Mouse (Mus musculus) kidney, postnatal 36 days (tissue): ENCODE data around the gene Nrn1l.

Experiments used
- DNase-seq, 2 experiments: peaks; one replicate each; pipeline ENCODE4 v3.0.0; 2021 to 2022; ENCODE audit warnings: mixed read lengths in 2 of 2

Nrn1l gene

GRCm38 (mm10) chr8:105892432-105892831 lies 935 bp upstream of the Nrn1l start:
- peak; percentile 18 to 67 for DNase-seq

DNA sequence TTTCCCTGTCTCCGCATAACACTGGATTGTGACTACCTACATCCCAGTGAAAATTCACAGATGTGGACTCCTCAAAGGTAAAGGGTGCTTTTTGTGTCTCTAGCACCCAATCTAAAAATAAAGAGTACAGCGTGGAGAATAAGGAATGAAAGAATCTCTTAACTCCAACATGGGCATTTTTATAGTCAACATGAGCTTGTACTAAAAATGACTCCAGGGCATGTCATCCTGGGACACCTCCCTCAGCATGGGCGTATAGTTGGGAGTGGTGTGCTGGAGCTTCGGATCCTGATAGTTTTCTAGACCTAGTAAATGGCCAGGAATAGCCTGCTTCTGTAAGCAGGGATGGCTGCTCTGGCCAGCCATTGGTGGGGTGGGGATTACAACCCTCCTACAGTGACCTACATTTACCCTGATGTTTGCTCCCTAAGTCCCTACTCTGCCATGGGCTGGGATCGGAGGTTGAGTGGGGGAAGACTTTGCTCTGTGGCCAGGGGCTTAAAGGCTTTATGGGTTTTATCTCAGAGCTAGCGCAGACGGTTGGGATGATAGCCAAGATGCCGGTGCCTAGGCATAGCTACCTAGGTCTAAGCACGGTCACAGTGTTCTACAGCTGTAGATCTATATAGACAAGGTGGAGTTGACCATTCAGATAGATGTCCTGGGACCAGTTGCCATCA lies 4.6 kb downstream of the Nrn1l start:
- DNase-seq: no peak

DNA sequence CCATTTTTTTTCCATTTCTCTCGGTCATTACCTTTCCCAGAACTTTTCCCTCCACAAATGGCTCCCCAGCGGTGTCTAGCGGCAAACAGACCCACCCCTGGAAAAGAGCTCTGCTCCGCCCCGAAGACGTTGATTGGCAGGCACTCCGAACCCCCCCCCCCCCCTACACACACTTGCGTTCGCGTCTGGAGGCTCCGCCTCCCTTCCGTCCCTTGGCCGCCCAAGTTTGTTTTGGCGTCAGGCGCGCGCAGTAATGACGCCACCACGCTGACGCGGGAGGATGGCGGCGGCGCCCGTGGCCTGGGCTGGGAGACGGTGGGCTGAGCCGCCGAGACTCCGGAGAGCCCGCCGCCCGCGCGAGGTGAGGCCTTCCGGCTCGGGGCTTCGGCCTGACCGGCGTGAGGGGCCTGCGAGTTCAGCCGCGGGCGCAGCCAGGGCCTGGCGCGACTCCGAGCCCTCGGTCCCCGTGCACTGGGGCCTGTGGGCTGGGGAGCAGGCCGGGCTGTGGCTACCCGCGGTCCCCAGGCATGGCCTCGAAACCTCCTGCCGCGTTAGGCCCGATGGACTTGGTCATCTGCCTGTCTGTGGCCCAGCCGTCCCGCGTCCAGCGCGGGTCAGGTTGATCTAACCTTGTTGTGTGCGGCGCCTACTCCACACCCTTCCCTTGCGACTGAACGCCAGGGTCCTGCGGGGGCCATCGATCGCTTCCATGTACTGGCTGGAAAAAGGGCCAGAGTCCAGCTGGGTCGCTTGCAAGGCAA lies 7.0 kb downstream of the Nrn1l start, which contains the start of gene Pskh1:
Gene Pskh1 (plus strand): TSS at position 262 of the 761 bp plus-strand sequence.
- peak; percentile 93 to 96 for DNase-seq

DNA sequence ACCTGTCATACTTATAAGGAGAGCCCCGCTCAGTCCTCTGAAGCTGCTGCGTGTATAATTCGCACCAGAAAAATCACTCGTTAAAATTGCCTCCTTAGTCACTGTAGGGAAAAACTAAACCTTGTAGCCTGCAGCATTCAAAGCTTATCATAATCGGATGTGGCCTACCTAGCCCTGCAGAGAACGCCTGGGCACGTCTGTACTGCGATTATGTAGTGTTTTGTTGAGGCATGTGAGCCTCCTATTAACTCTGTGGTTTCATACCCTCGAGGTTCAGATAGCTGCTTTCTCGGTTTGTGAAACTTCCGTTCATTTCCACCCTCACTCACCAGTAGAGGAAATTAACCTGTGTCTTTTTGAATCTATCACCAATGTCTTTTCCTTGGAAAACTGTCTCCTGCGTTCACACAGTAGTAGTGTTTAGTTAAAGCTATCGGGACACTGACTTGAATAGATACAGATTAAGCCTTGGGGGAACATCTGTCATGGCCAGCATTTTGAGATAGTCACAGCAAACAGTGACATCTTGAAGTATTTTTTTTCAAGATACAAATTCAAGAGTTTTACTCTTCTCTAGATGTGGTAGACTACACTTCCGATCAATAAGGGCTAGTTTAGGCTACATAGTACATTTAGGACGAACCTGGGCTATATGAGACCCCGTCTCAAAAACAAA lies 7.7 kb downstream of the Nrn1l start:
- no peak for DNase-seq

DNA sequence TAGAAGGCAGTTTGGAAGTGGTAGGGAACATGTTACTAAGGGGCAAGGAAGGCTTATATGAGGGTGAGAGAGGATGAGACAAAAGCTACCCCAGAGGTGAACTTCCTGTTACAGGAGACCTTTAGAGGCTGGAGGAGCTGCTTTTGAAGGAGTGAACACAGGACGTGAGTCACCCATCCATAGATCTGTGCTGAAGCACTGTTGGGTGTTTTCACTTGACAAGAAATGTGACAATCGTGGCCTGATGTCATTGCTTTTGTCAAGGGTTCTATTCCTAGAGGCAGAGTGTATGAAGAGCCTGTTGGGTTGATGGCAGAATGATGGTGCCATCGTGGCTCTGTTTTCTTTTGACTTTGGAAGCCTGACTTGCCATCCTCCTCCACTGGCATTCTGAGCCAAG lies 26.0 kb downstream of the Nrn1l start:
- DNase-seq: no peak

DNA sequence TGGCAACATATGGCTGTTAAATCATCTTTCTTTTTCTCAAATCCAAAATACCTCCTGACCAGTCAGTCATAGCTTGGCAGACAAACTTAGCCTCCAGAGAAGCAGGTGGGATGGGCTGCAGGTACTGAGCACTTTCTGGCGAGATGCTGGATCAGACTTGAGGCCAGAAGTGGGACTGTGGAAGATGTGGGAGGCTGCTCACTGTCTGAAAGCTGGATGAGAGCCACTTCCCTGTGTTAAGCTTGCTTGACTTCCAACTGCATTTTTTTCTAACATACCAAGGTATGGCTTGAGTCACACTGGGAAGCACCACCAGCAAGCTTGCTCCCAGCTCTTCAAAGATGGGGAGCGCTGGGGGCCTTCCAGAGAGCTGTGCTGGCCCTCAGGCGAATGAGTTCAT lies 31.8 kb downstream of the Nrn1l start:
- no peak for DNase-seq

DNA sequence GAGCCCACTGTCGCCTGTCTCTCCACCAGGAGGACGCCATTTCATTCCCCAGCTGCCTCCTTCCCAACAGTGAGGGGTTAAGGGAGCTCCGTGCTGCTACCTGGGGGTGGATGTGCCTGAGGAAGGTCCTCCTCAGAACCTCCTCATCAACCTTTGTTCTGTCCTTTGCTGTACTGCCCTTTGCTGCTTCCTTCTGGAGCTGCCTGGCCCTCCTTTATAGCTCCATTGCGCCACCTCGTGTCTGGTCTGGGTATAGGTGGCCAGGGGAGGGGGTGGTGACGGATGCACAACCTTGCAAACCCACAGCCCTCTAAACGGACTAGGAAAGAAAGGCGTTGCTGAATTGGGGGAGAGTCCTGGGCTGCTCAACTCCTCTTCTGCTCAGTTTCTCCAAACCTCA lies 37.2 kb downstream of the Nrn1l start:
- DNase-seq: peak; percentile 70 to 90

- DNase-seq: no peak
These were observed 37.9 kb downstream of the Nrn1l start for GRCm38 (mm10) chr8:105931271-105931670.

DNA sequence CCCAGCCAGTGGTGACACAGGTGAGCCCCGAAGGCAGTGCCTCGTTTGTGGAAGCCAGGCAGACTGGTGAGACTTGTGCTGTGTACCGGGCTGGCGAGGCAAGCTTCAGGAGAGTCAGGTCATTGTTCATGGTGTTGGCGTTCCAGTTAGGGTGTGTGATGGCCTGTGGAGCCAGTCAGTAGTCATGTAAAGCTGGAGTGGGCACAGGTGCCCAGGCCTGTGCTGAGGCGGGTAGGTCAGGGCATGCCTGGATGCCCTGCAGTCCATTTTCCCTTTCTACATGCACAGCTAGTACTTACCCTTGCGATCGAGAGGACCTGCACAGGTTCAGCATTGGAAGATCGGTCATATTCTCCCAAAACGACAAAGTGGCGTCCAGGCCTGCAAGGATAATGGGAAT lies 39.2 kb downstream of the Nrn1l start:
- DNase-seq: no peak

- DNase-seq: no peak
These were observed 40.4 kb downstream of the Nrn1l start, which contains the start of gene Ctrl for GRCm38 (mm10) chr8:105933762-105934161. TSS of gene Ctrl (minus strand) at chr8:105933862.

- DNase-seq: no peak
These were observed 41.7 kb downstream of the Nrn1l start for GRCm38 (mm10) chr8:105935105-105935504.

DNA sequence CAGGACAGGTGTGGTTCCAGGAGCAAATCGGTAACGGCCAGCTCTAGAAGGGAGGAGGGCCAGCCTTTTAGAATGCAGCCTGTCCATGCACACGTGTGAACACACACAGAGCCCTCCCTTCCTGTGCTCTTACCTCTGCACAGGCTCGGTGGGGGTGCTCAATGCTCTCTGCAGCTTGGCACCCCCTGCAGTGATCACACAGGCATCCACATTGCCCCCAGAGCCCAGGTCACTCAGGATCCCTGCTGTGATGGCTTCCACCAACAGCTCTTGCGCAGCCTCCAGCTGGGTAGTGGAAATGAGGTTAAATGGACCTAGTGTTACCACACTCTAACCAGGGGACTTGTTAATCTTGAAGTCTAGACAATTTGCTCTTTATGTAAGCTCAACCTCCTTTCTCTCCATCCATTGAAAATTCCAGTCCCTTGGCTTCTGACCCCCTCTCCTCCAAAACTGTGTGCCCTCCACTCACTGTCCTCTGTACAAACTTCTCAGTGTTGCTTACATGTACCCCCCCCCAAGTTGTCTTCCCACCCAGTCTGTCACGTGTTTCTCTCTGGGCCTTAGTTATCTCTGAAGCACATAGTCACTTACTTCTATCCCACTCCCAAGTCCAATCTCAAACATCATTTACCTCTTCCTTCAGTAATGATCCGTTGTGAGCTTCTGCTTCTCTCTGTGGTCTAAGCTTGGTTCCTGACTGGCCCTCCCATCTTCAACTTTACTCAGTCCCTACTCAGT lies 42.7 kb downstream of the Nrn1l start:
- DNase-seq: no peak

DNA sequence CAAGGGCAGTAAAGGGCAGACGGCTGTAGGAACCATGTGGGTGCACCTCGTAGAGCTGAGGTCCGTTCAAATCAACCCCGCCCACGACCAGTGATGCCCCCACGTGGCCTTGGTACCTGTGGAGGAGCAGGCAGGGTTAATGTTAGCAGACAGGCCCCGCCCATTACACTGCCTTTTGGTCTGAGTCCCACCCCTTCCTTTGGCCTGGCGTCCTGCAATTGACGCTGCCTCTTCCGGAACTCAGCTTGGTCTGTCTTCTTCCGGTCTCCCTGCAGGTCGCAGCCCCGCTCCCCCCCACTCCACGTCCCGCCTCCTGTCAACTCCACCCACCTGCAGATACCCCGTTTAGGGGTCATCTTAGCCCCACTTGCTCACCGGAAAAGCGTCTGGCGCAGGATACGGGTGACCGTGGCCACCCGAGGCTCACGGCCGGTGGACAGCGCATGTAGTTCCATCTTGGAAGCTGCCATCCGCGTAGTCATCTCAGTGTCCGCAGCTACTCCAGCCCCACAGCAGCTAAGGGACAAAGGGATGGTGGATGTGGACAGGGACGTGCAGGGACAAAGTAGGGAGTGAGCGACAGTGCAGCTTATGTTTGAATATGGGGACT lies 43.6 kb downstream of the Nrn1l start:
- peak; percentile 95 to 96 for DNase-seq

DNA sequence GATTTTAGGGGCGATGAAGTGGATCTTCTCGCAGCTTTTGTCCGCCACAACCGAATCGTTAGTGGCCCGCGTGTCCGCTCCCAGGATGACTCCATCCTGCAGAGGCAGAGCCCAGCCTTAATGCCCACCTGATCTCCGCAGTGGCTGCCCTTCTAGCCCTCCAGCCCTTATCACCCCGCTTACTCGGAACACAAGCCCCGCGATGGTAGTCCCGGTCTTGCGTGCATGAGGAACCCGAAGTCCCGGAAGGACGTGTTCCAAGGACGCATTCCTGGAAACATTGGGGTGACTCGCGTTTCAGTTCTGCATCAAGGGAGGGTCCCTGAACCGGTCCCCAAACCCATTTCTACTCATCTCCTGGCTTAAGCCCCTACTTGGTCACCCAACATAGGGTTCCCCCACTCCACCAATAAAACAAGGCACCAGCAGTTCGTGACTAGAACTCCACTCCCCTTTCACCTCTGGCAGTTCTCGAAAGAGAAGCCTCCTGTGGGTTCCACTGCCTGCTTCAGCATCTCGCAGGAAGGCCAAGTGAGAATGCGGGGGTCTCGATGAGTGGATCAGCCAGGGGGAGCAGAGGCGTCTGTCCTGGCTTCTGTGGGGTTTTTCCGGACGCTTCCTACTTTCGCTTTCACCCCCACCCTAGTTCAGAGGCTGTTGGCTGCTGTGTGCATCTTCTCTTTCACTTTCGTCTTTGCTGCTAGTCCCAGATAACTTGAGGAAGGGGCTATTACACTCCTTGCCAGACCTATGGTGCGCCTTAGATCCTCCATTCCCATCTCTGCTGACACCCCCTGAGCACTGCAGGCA lies 44.3 kb downstream of the Nrn1l start:
- peak; percentile 58 to 65 for DNase-seq

- peak; percentile 33 to 64 for DNase-seq
These were observed 44.9 kb downstream of the Nrn1l start, which contains the start of gene Psmb10 for GRCm38 (mm10) chr8:105938306-105938669. TSS of gene Psmb10 (minus strand) at chr8:105938444.

DNA sequence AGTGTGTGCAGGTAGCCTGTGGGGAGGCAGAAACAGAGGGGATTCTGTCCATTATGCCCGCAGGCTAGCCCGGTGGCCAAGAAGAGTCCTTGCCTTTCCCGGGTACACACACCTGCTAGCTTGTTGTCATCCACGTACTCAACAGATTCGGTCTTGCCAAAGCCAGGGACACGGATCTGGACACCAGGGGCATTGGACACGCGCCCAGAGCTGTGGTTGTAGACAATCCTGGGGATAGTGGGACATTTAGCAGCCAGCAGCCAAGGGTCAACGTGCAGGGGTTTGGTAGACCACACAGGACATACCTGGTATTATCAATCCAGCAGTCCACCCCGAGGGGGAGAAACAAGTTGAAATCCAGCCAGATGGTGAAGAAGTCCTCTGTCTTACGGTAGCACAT lies 48.7 kb downstream of the Nrn1l start:
- DNase-seq: no peak

GRCm38 (mm10) chr8:105942542-105942941 lies 49.2 kb downstream of the Nrn1l start:
- no peak for DNase-seq

DNA sequence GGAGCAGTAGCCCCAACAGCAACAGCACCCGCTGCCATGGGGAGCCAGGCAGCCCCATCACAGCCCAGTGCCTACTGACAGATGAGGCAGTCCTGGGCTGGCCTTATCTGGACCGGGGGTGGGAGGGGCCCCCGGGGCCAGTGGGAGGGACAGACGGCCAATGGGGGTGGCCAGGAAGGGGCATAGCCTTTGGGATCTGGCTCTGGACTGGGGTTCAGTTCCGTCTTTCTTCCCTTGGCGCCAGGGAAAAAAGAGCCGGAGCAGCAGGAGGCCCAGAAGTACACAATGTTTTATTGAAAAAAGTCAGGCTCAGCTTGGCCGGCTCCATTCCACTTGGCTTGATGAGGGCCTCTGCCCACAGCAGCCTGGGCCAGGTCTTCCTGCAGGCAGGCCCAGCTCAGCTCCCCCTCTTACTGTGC lies 50.0 kb downstream of the Nrn1l start, which contains the start of gene Lcat:
Gene Lcat (minus strand): TSS at position 62 of the 419 bp plus-strand sequence.
- DNase-seq: no peak
